Mouse (Mus musculus) right cerebral cortex, postnatal 14 days (tissue): ENCODE data around the gene Mpc1.

Experiments
- DNase-seq: peaks from one replicate; pipeline ENCODE4 v3.0.0; 2022

Mpc1 gene

DNA sequence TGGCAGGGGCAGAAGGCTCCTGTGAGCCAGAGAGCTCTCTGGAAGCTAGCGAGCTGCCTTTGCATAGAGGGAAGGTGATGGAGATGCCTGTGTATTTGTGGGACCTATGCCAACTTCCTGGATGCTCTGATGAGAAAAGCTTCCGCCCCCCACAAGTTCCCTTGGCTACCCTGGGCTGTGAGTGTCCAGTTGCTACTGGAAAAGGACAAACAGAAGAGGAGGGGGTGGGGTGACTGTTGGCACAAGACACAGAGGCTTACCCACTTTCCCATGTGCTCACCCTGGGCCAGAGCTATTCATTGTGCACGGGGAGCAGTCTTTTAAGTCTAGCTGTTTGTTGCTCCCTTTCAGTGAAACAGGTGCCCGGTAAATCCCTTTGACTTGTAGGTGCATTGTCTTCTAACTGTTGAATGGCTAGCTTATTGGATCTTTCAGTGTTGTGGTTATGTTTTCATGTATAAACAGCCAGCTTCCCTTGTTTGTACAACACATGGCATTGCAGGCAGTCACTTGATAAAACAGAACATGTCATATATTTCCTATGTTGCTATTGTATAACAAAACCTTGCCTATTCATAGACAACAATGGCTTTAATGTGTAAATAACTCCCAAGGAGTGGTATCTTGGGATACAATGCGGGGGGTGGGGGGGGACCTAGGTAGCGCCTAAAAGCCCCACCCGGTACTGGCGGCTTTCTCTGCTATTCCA, 57.1 kb downstream of the Mpc1 start:
- peak; percentile 20 for DNase-seq

DNA sequence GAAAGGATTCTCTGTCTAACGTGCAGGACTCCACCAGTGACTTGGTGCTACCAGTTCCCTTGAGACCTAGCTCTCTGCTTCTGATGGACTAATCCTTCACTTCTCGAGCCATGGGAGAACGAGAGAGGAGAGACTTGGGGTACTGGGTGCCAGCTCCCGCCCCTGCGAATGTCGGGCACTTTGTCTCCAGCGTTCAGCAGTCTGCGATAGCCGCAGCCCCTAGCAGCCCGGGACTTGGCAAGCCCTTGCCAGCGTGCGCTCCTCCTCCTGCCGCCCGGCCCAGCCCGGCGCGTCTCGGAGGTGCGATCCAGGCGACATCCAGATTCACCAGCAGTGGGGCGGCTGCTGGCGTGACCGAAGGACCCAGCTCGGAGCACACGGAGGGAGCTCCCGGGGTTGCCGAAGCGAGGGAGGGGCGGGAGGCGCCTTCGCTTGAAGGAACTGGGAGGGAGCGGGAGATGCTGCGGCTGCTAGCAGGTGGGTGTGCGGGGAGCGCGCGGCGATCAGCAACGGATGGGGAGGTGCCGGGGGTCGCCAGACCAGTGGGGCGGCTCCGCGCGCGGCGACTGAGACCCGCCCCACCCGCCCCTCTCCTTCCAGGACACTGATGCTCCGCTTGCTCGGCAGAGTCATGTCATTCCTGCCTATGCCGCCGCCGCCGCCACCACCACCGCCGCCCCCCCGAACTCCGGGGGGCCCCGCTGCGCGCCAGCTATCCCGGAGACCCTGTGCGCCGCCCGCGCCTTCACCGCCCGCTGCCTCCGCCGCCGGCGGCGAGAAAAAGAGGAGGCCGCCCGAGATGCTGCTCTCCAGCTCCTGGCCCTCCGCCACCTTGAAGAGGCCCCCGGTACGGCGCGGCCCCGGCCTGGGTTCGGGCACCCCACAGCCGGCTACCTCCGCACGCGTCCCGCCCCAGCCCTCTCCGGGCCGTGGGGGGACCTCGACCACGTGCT, 58.0 kb downstream of the Mpc1 start:
- peak; percentile 60 for DNase-seq

DNA sequence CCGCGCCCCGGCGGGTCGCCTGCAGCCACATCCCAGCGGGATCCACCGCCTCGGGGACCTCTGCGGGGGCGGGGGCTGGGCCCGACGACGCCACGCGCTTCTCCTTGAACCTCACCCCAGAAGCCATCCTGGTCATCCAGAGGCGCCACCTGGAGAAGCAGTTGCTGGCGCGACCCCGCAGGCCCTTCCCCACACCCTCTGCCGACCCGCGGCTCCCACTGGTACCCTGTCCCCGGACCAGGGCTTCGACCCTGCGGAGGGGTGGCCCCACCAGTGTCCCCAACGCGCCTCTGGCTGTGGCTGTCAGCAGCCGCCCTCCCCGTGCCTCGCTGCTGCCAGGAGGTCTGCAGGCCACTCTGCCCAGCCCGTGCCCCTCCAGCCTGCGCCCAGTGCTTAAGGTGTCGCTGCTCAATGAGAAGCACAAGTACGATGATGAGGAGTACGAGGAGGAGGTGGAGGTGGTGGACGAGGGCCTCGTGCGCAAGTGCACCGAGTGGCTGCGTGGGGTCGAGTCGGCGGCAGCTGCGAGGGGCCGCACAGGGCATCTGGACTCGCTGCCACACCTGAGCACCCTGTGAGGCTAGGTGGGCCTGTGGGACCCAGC, 58.8 kb downstream of the Mpc1 start:
- peak; percentile 23 for DNase-seq

DNA sequence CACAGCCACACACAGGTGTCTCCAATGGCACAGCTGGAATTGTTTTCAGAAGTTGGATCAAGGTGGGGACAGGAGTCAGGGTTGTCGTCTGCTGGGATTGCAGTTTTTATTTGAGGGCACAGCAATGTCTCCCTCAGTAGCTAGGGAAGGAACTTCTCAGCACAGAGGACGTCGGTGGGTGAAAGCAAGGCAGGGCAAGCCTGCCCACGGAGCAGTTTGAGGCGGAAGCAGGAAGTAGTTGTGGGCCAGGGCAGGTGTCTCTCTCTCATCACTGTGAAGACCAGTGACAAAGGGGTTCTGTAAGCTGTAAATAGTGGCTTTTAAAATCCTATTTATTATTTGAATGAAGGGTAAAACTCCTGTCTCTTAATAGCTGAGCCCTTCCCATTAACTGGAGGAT, 60.0 kb downstream of the Mpc1 start:
- no peak for DNase-seq

DNA sequence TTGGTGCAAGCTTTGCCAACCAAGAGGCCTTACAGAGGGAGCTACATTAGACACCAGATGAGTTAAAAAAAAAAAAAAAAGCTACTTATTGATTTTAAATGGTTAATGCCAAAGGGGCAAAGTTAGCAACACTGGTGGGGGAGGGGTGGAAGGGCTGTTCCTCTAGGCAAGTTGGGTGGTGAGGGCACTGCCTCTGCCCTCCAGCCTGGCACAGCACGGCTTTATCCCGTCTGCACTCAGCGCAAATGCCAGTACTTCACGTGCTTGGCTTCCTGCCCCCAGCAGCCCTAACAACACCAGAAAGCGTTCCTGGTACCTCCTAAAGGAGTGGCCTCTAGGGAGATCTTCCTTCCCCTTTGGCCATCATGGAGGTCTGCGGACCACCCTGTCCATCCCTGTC, 60.7 kb downstream of the Mpc1 start:
- no peak for DNase-seq
